Mouse (Mus musculus) thymus, postnatal 10 days (tissue): ENCODE data around the gene Tbc1d24.
A peak's percentile ranks its signal among the peaks of the same experiment; 100 is the strongest.

ENCODE experiments used
- DNase-seq, 2 experiments: peaks; one replicate each; pipeline ENCODE4 v3.0.0; 2021; ENCODE audit warnings: low spot score in 2 of 2

Gene Tbc1d24

GRCm38 (mm10) chr17:24173423-24173822 lies 31.9 kb downstream of the Tbc1d24 start:
- DNase-seq, result peak; percentile 46 to 82

GRCm38 (mm10) chr17:24171738-24172137 lies 33.6 kb downstream of the Tbc1d24 start:
- no peak for DNase-seq

GRCm38 (mm10) chr17:24170729-24171128 lies 34.6 kb downstream of the Tbc1d24 start:
- DNase-seq, result no peak

GRCm38 (mm10) chr17:24170125-24170524 lies 35.2 kb downstream of the Tbc1d24 start:
- no peak for DNase-seq

GRCm38 (mm10) chr17:24169317-24170065 lies 35.9 kb downstream of the Tbc1d24 start, which contains the start of gene Atp6v0c:
Gene Atp6v0c, minus strand, starts transcription at chr17:24169702.
- peak; percentile 93 to 94 for DNase-seq

- peak; percentile 67 to 74 for DNase-seq
Measured at GRCm38 (mm10) chr17:24168590-24169277, 36.6 kb downstream of the Tbc1d24 start.

- no peak for DNase-seq
Measured at GRCm38 (mm10) chr17:24167891-24168505, 37.4 kb downstream of the Tbc1d24 start.

- no peak for DNase-seq
Measured at GRCm38 (mm10) chr17:24167120-24167519, 38.2 kb downstream of the Tbc1d24 start.

GRCm38 (mm10) chr17:24164566-24165259 lies 40.6 kb downstream of the Tbc1d24 start:
- DNase-seq, result no peak

GRCm38 (mm10) chr17:24163176-24163962 lies 42.0 kb downstream of the Tbc1d24 start, which contains the start of gene Amdhd2:
Gene Amdhd2, minus strand, starts transcription at chr17:24163766.
- DNase-seq, result peak; percentile 90 to 92

GRCm38 (mm10) chr17:24162584-24163175 lies 42.7 kb downstream of the Tbc1d24 start:
- no peak for DNase-seq

GRCm38 (mm10) chr17:24161466-24161865 lies 43.9 kb downstream of the Tbc1d24 start:
- DNase-seq, result no peak

- DNase-seq, result no peak
Measured at GRCm38 (mm10) chr17:24157526-24157925, 47.8 kb downstream of the Tbc1d24 start.

- no peak for DNase-seq
Measured at GRCm38 (mm10) chr17:24157121-24157520, 48.2 kb downstream of the Tbc1d24 start.

GRCm38 (mm10) chr17:24156394-24156793 lies 49.0 kb downstream of the Tbc1d24 start:
- DNase-seq, result no peak

GRCm38 (mm10) chr17:24155742-24156141 lies 49.6 kb downstream of the Tbc1d24 start:
- no peak for DNase-seq

- no peak for DNase-seq
Measured at GRCm38 (mm10) chr17:24154463-24154862, 50.9 kb downstream of the Tbc1d24 start.

- peak; percentile 75 to 86 for DNase-seq
Measured at GRCm38 (mm10) chr17:24151890-24152563, 53.3 kb downstream of the Tbc1d24 start.

GRCm38 (mm10) chr17:24151382-24151781 lies 54.0 kb downstream of the Tbc1d24 start:
- DNase-seq, result no peak

GRCm38 (mm10) chr17:24150824-24151223 lies 54.5 kb downstream of the Tbc1d24 start, which contains the start of gene Pdpk1:
Gene Pdpk1, minus strand, starts transcription at chr17:24150924.
- no peak for DNase-seq
